Comparison of ENCODE assay signal across 7 mouse cellular contexts in the genomic region with DNA sequence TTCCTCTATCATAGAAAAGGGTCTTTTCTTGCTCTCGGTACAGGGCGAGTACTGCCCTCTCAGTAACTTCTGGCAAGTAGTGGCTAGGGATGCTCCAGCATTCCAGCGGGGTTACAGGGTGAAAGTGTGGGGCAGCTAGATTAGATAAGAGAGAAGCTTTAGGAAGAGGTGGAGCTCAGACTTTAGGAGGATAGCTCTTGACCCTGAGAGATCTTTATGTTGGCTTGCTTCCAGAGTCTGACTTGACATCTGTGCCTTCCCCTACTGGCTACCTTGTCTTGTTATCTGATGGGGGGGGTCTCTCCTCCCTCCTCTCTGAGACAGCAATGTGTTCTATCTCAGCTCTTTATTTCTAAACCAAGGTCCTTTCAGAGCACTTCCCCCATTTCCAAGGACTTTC. TPM values are rescaled to one million over a fixed set of nuclear protein-coding genes. Genes with fewer than 3 reads are reported as not detected.
DNase-seq lines count a peak whose midpoint lies in the region; ATAC-seq and TF ChIP-seq lines count a peak whose summit lies in the region.
"Not testable (repeated sequence)": the region's sequence is repeated elsewhere in the genome, so short reads cannot be mapped to it uniquely, and the experiment has no call there.

No protein-coding gene starts in this region.

- H3K27me3 ChIP-seq in MEL (ENCODE audit: control insufficient read depth in 1 of 2, insufficient read depth in 2 of 2, low read length in 2 of 2); heart, embryonic 12.5 days (replicated peaks); liver, embryonic 11.5 days (replicated peaks; ENCODE audit: control insufficient read depth, insufficient read depth, low read length): not testable (repeated sequence)

- peak; percentile 68 for DNase-seq in MEL (ENCODE audit: low read depth, low spot score)
- DNase-seq in adrenal gland, adult 8-10 months: peak; percentile 6
- DNase-seq in liver, embryonic 11.5 days (ENCODE audit: low spot score): not testable (repeated sequence)
- DNase-seq in yolk sac, embryonic 10.5 days (ENCODE audit: low spot score): peak; percentile 54

- not testable (repeated sequence) for TF ChIP-seq CTCF in MEL (IDR thresholded peaks at IDR 0.05 in 2 of 3, conservative IDR thresholded peaks at IDR 0.05 in 1 of 3; ENCODE audit: control insufficient read depth in 1 of 3, insufficient read depth in 1 of 3, low read depth in 2 of 3, low read length in 3 of 3, poor library complexity in 1 of 3, severe bottlenecking in 1 of 3)

- H3K36me3 ChIP-seq in MEL (ENCODE audit: control insufficient read depth in 1 of 2, insufficient read depth in 2 of 2, low read length in 2 of 2): peaks cover 0 to 11% of the 10 kb centered on the region in 2 experiments; a peak in 2 of 4 replicates
- peaks cover 26% of the 10 kb centered on the region for H3K36me3 ChIP-seq in heart, embryonic 12.5 days
- not testable (repeated sequence) for H3K36me3 ChIP-seq in liver, embryonic 11.5 days (ENCODE audit: control insufficient read depth, insufficient read depth, low read length)

- not testable (repeated sequence) for H3K4me3 ChIP-seq in MEL (ENCODE audit: control insufficient read depth in 1 of 2, insufficient read depth in 1 of 2, low read depth in 2 of 2, low read length in 2 of 2); heart, embryonic 12.5 days; liver, embryonic 11.5 days (ENCODE audit: low read depth, low read length)

- peak overlapping the region; percentile 36; the same call in 1 of the 2 replicates for H3K4me2 ChIP-seq in heart, embryonic 12.5 days
- not testable (repeated sequence) for H3K4me2 ChIP-seq in liver, embryonic 11.5 days

- not testable (repeated sequence) for TF ChIP-seq RAD21 in MEL (IDR thresholded peaks at IDR 0.05; ENCODE audit: low read depth, low read length)

- not testable (repeated sequence) for H3K9ac ChIP-seq in MEL (ENCODE audit: control insufficient read depth, low read depth, low read length, poor library complexity, severe bottlenecking); heart, embryonic 12.5 days; liver, embryonic 11.5 days (ENCODE audit: low read depth, low read length)

- 0 out of 2 replicates have a peak, but pooled peaks have one; percentile 34 for ATAC-seq in erythroid progenitor cell, adult 5-6 weeks (replicated peaks; ENCODE audit: low FRiP score, poor library complexity, severe bottlenecking)
- ATAC-seq in heart, embryonic 12.5 days (ENCODE audit: insufficient number of reproducible peaks, low FRiP score): peak; percentile 67
- peak; percentile 34; the same call in 1 of the 2 replicates for ATAC-seq in liver, embryonic 11.5 days (replicated peaks; ENCODE audit: low FRiP score)
- peak; percentile 73 for ATAC-seq in megakaryocyte progenitor cell, adult 5-6 weeks (replicated peaks; ENCODE audit: poor library complexity)

- peak; percentile 34 to 35; a peak in 2 of 4 replicates for TF ChIP-seq EP300 in MEL (IDR thresholded peaks at IDR 0.05; ENCODE audit: low read depth in 1 of 2, low read length in 2 of 2)

- TF ChIP-seq POLR2A in MEL (IDR thresholded peaks at IDR 0.05; ENCODE audit: control insufficient read depth in 1 of 2, insufficient read depth in 1 of 2, low read depth in 1 of 2, low read length in 2 of 2, poor library complexity in 1 of 2): not testable (repeated sequence)

- peaks cover 0 to 11% of the 10 kb centered on the region in 2 experiments; a peak in 3 of 4 replicates for H3K4me1 ChIP-seq in MEL (ENCODE audit: control insufficient read depth in 1 of 2, insufficient read depth in 2 of 2, low read length in 2 of 2)
- peaks cover 23% of the 10 kb centered on the region for H3K4me1 ChIP-seq in heart, embryonic 12.5 days (replicated peaks)
- not testable (repeated sequence) for H3K4me1 ChIP-seq in liver, embryonic 11.5 days (replicated peaks; ENCODE audit: control insufficient read depth, insufficient read depth, low read length)

- peak overlapping the region; percentile 30 for H3K27ac ChIP-seq in MEL (ENCODE audit: control insufficient read depth, low read depth, low read length)
- H3K27ac ChIP-seq in heart, embryonic 12.5 days (ENCODE audit: poor library complexity, severe bottlenecking); liver, embryonic 11.5 days (ENCODE audit: low read depth, low read length): not testable (repeated sequence)

- H3K9me3 ChIP-seq in MEL (replicated peaks; ENCODE audit: insufficient read depth, low read length); heart, embryonic 12.5 days (replicated peaks); liver, embryonic 11.5 days (ENCODE audit: control insufficient read depth, low read length): not testable (repeated sequence)

- not testable (repeated sequence) for H3K79me2 ChIP-seq in MEL (ENCODE audit: control insufficient read depth, insufficient read depth, low read length, poor library complexity)

- 19% methylated on average over 3 of the region's 3 CpGs for WGBS in heart, embryonic 12.5 days
- WGBS in liver, embryonic 11.5 days: 41% methylated on average over 3 of the region's 3 CpGs

TF ChIP-seq in MEL, 35 proteins besides CTCF, POLR2A, EP300 and RAD21:
- TF ChIP-seq MAZ (IDR thresholded peaks at IDR 0.05; ENCODE audit: low read depth, low read length): 0 out of 2 replicates have a peak, but pooled peaks have one; percentile 29
- peak; percentile 62 for TF ChIP-seq TCF12 (IDR thresholded peaks at IDR 0.05; ENCODE audit: low read depth, low read length)
- peak; percentile 47; the same call in 1 of the 2 replicates for TF ChIP-seq TAL1 (IDR thresholded peaks at IDR 0.05; ENCODE audit: low read length)
- TF ChIP-seq GATA1 (IDR thresholded peaks at IDR 0.05; ENCODE audit: low read depth, low read length): peak; percentile 84

RNA-seq across cellular contexts. Expression of a gene that starts 50.8 kb away (rescaled TPM):
- 3.1 and 4.2 TPM in 2 replicates for total RNA-seq in MEL (2012; rRNA removed)
- polyA plus RNA-seq in MEL (2012; ENCODE audit: insufficient read depth in 1 of 2, insufficient read length in 2 of 2, low read depth in 1 of 2, low replicate concordance in 2 of 2, missing spikeins in 1 of 2): 1 to 10 TPM in 1 of 2 experiments, not detected in 1; 5.8 TPM
- total RNA-seq in adrenal gland, adult 8-10 months (2022): 10 to 100 TPM; 17.7 to 24.2 (median 21.4) TPM
- total RNA-seq in erythroid progenitor cell, adult 5-6 weeks (2015; ENCODE audit: low replicate concordance): 4.2 and 4.3 TPM in 2 replicates
- 1.5 and 2.1 TPM in 2 replicates for total RNA-seq in erythroid progenitor cell, adult 5-6 weeks (2017; ENCODE audit: low replicate concordance)
- 7.8 and 7.9 TPM in 2 replicates for polyA plus RNA-seq in heart, embryonic 12.5 days (2016; fragmentation: Nextera tagmentation; extraction: Ambion mirVana)
- polyA plus RNA-seq in liver, embryonic 11.5 days (2014; fragmentation: Nextera tagmentation; extraction: Ambion mirVana): 3.4 and 3.6 TPM in 2 replicates
- 19.0 and 24.4 TPM in 2 replicates for total RNA-seq in megakaryocyte progenitor cell, adult 5-6 weeks (2015)
- total RNA-seq in megakaryocyte progenitor cell, adult 5-6 weeks (2017): 14.2 and 14.4 TPM in 2 replicates
